Mouse (Mus musculus): Measurements from ENCODE around the gene Hrct1. TPM values are rescaled to one million over a fixed set of nuclear protein-coding genes. Genes with fewer than 3 reads are reported as not detected.
A peak's percentile ranks its signal among the peaks of the same experiment; 100 is the strongest.

Gene Hrct1
- polyA plus RNA-seq, 1 experiment from 2014 or later = 2.0 TPM

GRCm38 (mm10) chr4:43700707-43701106, 26.3 kb upstream of the Hrct1 start, which contains the start of gene Olfr70:
Olfr70 (minus strand) TSS chr4:43700807.
- no peak within 1 kb of the TSS for H3K4me3 ChIP-seq (ENCODE audit: low read length)
- WGBS = 83% methylated on average over 6 of the region's 6 CpGs
- no peak within 1 kb of the TSS for H3K9ac ChIP-seq (ENCODE audit: low read length)
- no peak within 1 kb of the TSS for H3K4me2 ChIP-seq (ENCODE audit: low read depth, low read length)
- no peak within 1 kb of the TSS for H3K27ac ChIP-seq (ENCODE audit: low read length)
- ATAC-seq (ENCODE audit: low read depth) = no peak
- H3K36me3 ChIP-seq (ENCODE audit: control insufficient read depth, insufficient read depth, low read length) = no peaks in the 10 kb centered on the region
- no peaks in the 10 kb centered on the region for H3K27me3 ChIP-seq (ENCODE audit: control insufficient read depth, insufficient read depth, low read depth, low read length)
- H3K9me3 ChIP-seq (ENCODE audit: control insufficient read depth, low read length) = no peaks in the 10 kb centered on the region
- H3K4me1 ChIP-seq (replicated peaks; ENCODE audit: control insufficient read depth, insufficient read depth, low read length) = no peaks in the 10 kb centered on the region; the same call in 1 of the 2 replicates

- no peaks in the 10 kb centered on the region for H3K27me3 ChIP-seq (ENCODE audit: control insufficient read depth, insufficient read depth, low read depth, low read length)
- no peak overlapping the region for H3K4me2 ChIP-seq (ENCODE audit: low read depth, low read length)
- H3K4me3 ChIP-seq (ENCODE audit: low read length) = no peak overlapping the region
- H3K36me3 ChIP-seq (ENCODE audit: control insufficient read depth, insufficient read depth, low read length) = no peaks in the 10 kb centered on the region
- ATAC-seq (ENCODE audit: low read depth) = no peak
- no peak overlapping the region for H3K27ac ChIP-seq (ENCODE audit: low read length)
- H3K9ac ChIP-seq (ENCODE audit: low read length) = no peak overlapping the region
- H3K9me3 ChIP-seq (ENCODE audit: control insufficient read depth, low read length) = no peaks in the 10 kb centered on the region
- WGBS = 68% methylated on average over 6 of the region's 6 CpGs
- H3K4me1 ChIP-seq (replicated peaks; ENCODE audit: control insufficient read depth, insufficient read depth, low read length) = peaks cover 5% of the 10 kb centered on the region; the same call in 1 of the 2 replicates
These were observed 23.5 kb upstream of the Hrct1 start for GRCm38 (mm10) chr4:43703439-43703838.

DNA sequence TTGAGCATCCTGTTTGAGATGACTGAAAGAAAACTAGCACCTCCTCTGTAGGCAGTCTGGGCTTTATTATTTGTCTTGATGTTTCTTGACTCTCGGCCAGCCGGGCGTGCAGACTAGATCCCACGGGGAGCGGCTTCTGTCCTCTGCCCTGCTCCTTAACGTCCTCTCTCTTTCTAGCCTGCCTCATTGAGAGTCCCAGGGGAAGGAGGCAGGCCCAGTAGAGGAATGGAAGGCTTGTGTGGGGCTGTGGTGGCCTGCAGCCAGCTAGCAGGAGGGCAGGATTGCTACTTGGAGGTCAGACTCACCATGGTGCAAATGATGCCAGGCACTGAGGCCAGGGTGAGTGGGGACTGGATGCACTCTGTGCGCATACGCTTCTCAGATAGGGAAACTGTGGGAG, 23.1 kb upstream of the Hrct1 start:
- ATAC-seq (ENCODE audit: low read depth) = peak; percentile 39; the same call in 1 of the 2 replicates
- WGBS = 71% methylated on average over 8 of the region's 8 CpGs
- H3K4me1 ChIP-seq (replicated peaks; ENCODE audit: control insufficient read depth, insufficient read depth, low read length) = peaks cover 5% of the 10 kb centered on the region; the same call in 1 of the 2 replicates

GRCm38 (mm10) chr4:43705991-43706390, 21.0 kb upstream of the Hrct1 start:
- Histone ChIP-seq H3K4me3 (ENCODE audit: low read length) (no peak overlapping the region), H3K4me2 (ENCODE audit: low read depth, low read length) (no peak overlapping the region), H3K36me3 (ENCODE audit: control insufficient read depth, insufficient read depth, low read length) (no peaks in the 10 kb centered on the region), H3K27me3 (ENCODE audit: control insufficient read depth, insufficient read depth, low read depth, low read length) (no peaks in the 10 kb centered on the region), H3K4me1 (replicated peaks; ENCODE audit: control insufficient read depth, insufficient read depth, low read length) (peaks cover 5% of the 10 kb centered on the region; the same call in 1 of the 2 replicates), H3K9me3 (ENCODE audit: control insufficient read depth, low read length) (no peaks in the 10 kb centered on the region), H3K27ac (ENCODE audit: low read length) (no peak overlapping the region), H3K9ac (ENCODE audit: low read length) (no peak overlapping the region)
- ATAC-seq (ENCODE audit: low read depth) = no peak
- 69% methylated on average over 13 of the region's 13 CpGs for WGBS

More for the DNA sequence above, 23.1 kb upstream of the Hrct1 start:
- no peaks in the 10 kb centered on the region for H3K9me3 ChIP-seq (ENCODE audit: control insufficient read depth, low read length)
- no peak overlapping the region for H3K4me3 ChIP-seq (ENCODE audit: low read length)
- H3K36me3 ChIP-seq (ENCODE audit: control insufficient read depth, insufficient read depth, low read length) = no peaks in the 10 kb centered on the region
- H3K9ac ChIP-seq (ENCODE audit: low read length) = no peak overlapping the region
- no peaks in the 10 kb centered on the region for H3K27me3 ChIP-seq (ENCODE audit: control insufficient read depth, insufficient read depth, low read depth, low read length)
- H3K4me2 ChIP-seq (ENCODE audit: low read depth, low read length) = no peak overlapping the region
- H3K27ac ChIP-seq (ENCODE audit: low read length) = no peak overlapping the region

DNA sequence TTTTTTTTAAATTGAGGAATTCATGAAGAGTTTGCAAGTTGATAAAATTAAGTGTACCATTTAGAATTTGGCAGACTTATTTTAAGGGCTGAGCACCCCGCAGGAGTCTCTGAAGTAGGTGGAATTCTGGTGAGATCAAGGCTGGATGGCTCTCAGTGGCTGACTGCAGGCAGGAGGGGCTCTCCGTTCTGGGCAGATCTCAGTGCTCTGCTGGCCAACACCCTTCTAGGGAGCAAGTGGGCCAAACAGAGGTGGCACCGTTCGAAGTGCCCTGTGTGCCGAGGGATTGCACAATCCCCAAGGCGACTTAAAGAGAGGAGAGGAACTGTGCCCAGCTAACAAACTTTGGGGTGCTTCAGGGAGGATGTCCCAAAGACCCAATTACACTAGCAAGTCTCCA, 17.1 kb upstream of the Hrct1 start, which contains the start of gene Olfr71:
Olfr71 (minus strand) TSS at position 387 of the 400 bp plus-strand sequence.
- Histone ChIP-seq H3K4me3 (ENCODE audit: low read length) (no peak within 1 kb of the TSS), H3K36me3 (ENCODE audit: control insufficient read depth, insufficient read depth, low read length) (no peaks in the 10 kb centered on the region), H3K9me3 (ENCODE audit: control insufficient read depth, low read length) (no peaks in the 10 kb centered on the region), H3K27ac (ENCODE audit: low read length) (peak within 1 kb of the TSS; percentile 85), H3K4me2 (ENCODE audit: low read depth, low read length) (no peak within 1 kb of the TSS), H3K4me1 (replicated peaks; ENCODE audit: control insufficient read depth, insufficient read depth, low read length) (peaks cover 7% of the 10 kb centered on the region), H3K9ac (ENCODE audit: low read length) (no peak within 1 kb of the TSS), H3K27me3 (ENCODE audit: control insufficient read depth, insufficient read depth, low read depth, low read length) (no peaks in the 10 kb centered on the region)
- 35% methylated on average over 6 of the region's 6 CpGs for WGBS
- ATAC-seq (ENCODE audit: low read depth) = peak; percentile 89

DNA sequence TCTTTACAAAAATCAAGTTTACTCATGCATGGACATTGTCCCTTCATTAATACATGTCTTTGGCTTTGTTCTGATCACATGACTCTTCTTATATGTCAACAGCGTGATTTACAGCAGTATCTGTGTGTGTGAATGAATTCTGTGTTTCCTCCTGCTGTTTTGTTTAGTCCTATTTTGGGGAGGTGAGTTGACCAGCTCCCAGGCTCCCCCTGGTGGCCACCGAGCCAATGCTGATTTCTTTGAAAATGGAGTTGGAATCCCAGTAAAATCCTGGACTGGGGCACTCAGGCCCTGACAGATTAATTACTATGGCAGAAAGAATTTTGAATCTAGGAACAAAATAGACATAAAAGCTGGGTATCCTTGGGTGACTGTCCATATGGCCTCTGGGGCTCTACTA, 15.2 kb upstream of the Hrct1 start:
- no peaks in the 10 kb centered on the region for H3K9me3 ChIP-seq (ENCODE audit: control insufficient read depth, low read length)
- no peaks in the 10 kb centered on the region for H3K27me3 ChIP-seq (ENCODE audit: control insufficient read depth, insufficient read depth, low read depth, low read length)
- no peak overlapping the region for H3K9ac ChIP-seq (ENCODE audit: low read length)
- peaks cover 7% of the 10 kb centered on the region for H3K4me1 ChIP-seq (replicated peaks; ENCODE audit: control insufficient read depth, insufficient read depth, low read length)
- no peak overlapping the region for H3K4me3 ChIP-seq (ENCODE audit: low read length)
- no peaks in the 10 kb centered on the region for H3K36me3 ChIP-seq (ENCODE audit: control insufficient read depth, insufficient read depth, low read length)
- H3K4me2 ChIP-seq (ENCODE audit: low read depth, low read length) = no peak overlapping the region
- H3K27ac ChIP-seq (ENCODE audit: low read length) = no peak overlapping the region
- ATAC-seq (ENCODE audit: low read depth) = no peak
- WGBS = 2% methylated on average over 2 of the region's 2 CpGs

DNA sequence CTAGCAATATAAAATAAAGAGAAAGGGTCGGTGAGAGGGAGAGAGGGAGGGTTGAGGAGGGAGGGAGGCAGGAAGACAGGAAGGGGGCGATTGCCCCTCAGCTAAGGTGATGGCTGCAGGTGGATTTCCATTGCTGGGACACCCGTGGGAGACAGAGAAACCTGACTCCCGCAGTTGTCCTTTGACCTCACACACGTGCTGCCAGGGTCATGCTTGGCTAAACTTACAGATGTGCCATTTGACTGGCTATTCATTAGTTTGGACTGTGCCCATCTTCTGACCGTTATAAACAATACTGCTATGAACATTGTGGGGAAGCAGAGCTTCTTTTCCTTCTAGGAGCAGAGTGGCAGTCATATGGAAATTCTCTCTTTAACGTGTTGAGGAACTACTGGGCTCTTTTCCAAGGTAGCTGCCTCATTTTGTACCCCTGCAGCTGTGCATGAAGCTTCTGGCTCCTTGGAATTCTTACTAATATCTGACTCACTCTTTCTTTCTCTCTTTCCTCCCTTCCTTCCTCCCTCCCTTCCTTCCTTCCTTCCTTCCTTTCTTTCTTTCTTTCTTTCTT, 13.3 kb upstream of the Hrct1 start:
- Histone ChIP-seq H3K36me3 (ENCODE audit: control insufficient read depth, insufficient read depth, low read length) (no peaks in the 10 kb centered on the region), H3K4me2 (ENCODE audit: low read depth, low read length) (no peak overlapping the region), H3K4me3 (ENCODE audit: low read length) (no peak overlapping the region), H3K9me3 (ENCODE audit: control insufficient read depth, low read length) (no peaks in the 10 kb centered on the region), H3K4me1 (replicated peaks; ENCODE audit: control insufficient read depth, insufficient read depth, low read length) (peaks cover 2% of the 10 kb centered on the region; the same call in 1 of the 2 replicates), H3K27me3 (ENCODE audit: control insufficient read depth, insufficient read depth, low read depth, low read length) (no peaks in the 10 kb centered on the region), H3K9ac (ENCODE audit: low read length) (no peak overlapping the region), H3K27ac (ENCODE audit: low read length) (no peak overlapping the region)
- 28% methylated on average over 7 of the region's 7 CpGs for WGBS
- no peak for ATAC-seq (ENCODE audit: low read depth)

- Histone ChIP-seq H3K36me3 (ENCODE audit: control insufficient read depth, insufficient read depth, low read length) (no peaks in the 10 kb centered on the region), H3K4me2 (ENCODE audit: low read depth, low read length) (no peak overlapping the region), H3K4me3 (ENCODE audit: low read length) (no peak overlapping the region), H3K27ac (ENCODE audit: low read length) (no peak overlapping the region), H3K9me3 (ENCODE audit: control insufficient read depth, low read length) (no peaks in the 10 kb centered on the region), H3K9ac (ENCODE audit: low read length) (no peak overlapping the region), H3K27me3 (ENCODE audit: control insufficient read depth, insufficient read depth, low read depth, low read length) (no peaks in the 10 kb centered on the region), H3K4me1 (replicated peaks; ENCODE audit: control insufficient read depth, insufficient read depth, low read length) (no peaks in the 10 kb centered on the region)
- 41% methylated on average over 14 of the region's 16 CpGs for WGBS
- no peak for ATAC-seq (ENCODE audit: low read depth)
These were observed 6.3 kb upstream of the Hrct1 start for GRCm38 (mm10) chr4:43720491-43721228.

DNA sequence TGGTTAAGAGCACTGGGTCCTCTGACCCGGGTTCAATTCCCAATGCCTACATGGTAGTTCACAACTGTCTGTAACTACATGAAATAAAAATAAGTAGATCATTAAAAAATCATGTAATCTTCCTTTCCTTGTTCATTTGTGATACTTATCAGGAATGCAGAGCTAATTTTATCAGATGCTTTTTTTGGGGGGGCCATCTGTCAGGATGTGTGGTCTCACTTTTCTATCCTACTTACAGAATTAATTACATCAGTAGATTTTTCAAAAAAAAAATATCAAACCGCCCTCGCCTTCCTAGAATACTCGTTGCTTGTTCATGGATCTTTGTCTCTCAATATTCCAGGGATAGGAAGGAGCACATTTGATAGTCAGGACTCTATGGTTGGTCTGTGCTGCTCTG, 4.8 kb upstream of the Hrct1 start:
- H3K4me3 ChIP-seq (ENCODE audit: low read length) = no peak overlapping the region
- no peak overlapping the region for H3K27ac ChIP-seq (ENCODE audit: low read length)
- no peak for ATAC-seq (ENCODE audit: low read depth)
- peaks cover 10% of the 10 kb centered on the region for H3K4me1 ChIP-seq (replicated peaks; ENCODE audit: control insufficient read depth, insufficient read depth, low read length)
- 84% methylated on average over 4 of the region's 4 CpGs for WGBS
- no peaks in the 10 kb centered on the region for H3K27me3 ChIP-seq (ENCODE audit: control insufficient read depth, insufficient read depth, low read depth, low read length)
- no peak overlapping the region for H3K4me2 ChIP-seq (ENCODE audit: low read depth, low read length)
- H3K9ac ChIP-seq (ENCODE audit: low read length) = no peak overlapping the region
- H3K9me3 ChIP-seq (ENCODE audit: control insufficient read depth, low read length) = no peaks in the 10 kb centered on the region
- H3K36me3 ChIP-seq (ENCODE audit: control insufficient read depth, insufficient read depth, low read length) = no peaks in the 10 kb centered on the region

Data from lung, embryonic 16.5 days (tissue).